Mouse (Mus musculus): ENCODE data around the gene Pabpc1l. TPM values are rescaled to one million over a fixed set of nuclear protein-coding genes. Genes with fewer than 3 reads are reported as not detected.

Gene Pabpc1l
- total RNA-seq, 2 experiments from 2014 or later: 0.69 to 1.7 TPM

DNA sequence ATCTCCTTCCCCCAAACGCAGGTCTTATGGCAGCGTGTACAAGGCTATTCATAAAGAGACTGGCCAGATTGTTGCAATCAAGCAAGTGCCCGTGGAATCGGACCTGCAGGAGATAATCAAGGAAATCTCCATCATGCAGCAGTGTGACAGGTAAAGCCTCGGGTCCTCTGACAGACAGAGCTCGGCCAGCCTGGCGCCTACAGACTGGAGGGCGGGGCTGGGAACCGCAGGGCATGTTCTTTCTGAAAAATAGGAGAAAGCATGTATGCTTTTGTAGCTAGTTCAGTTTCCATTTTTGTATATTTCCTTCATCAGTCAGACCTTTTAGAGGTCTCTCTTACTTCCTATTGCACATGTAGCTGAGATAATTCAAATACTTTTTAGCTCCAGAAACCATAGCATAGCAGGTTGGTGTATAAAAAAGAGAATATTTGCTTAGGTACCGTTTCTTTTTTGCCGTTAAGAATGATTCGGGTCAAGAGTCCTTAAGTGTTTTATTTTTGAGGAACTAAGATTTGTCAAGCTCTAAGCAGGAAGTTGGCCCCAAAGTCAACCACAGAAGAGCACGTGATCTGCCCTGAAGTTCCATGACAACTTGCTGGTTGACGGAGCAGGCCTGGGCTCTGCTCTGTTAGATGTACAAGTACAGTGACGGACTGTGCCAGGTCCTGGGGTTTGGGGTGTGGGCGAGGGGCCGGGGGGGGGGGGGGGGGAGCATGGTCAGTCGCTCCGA, 58.5 kb downstream of the Pabpc1l start:
- no peak for DNase-seq (ENCODE audit: low spot score in 2 of 2)

- no peak for DNase-seq (ENCODE audit: low spot score in 2 of 2)
These were observed 59.1 kb downstream of the Pabpc1l start for GRCm38 (mm10) chr2:164084342-164084700.

GRCm38 (mm10) chr2:164087416-164088017, 62.3 kb downstream of the Pabpc1l start:
- no peak for DNase-seq (ENCODE audit: low spot score in 2 of 2)

DNA sequence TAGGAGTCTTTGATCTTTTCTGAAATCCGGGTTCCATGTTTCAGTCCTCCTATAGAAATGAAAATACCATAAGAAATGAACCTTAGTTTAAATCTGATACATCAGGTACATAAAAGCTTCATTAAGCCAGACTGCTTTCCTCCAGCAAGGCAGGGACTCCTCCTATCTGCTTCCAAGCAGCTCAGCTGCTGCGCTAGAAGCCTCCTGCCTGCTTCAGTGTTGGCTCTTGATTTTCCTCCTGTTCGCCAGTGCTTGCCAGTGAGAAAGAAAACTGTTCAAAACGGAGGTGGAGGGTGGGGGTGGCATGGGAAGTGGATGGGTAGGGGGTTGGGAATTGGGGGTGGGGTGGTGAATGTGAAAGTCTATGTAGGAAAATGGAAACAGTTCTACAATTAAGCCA, 64.3 kb downstream of the Pabpc1l start:
- peak in 1 of 2 experiments; percentile 42 for DNase-seq (ENCODE audit: low spot score in 2 of 2)

DNA sequence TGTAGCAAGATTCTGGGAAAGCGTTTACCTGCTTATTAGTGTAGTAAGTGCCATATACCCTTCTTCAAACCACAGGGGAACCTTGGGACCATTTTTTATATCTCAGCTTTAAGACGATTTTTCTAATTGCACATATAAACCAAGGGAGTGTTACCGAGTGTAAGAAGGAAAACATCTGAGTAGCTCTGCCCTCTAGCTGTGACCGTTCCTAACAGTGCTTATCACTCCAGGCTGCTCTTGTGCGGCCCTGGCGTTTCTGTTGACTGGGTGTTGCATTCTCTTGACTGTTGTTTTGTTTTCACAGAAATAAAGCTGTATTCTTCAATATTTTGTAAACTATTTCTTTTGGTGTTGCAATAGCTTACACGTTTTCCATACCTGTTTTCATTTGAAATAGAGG, 68.9 kb downstream of the Pabpc1l start:
- no peak for DNase-seq (ENCODE audit: low spot score in 2 of 2)

DNA sequence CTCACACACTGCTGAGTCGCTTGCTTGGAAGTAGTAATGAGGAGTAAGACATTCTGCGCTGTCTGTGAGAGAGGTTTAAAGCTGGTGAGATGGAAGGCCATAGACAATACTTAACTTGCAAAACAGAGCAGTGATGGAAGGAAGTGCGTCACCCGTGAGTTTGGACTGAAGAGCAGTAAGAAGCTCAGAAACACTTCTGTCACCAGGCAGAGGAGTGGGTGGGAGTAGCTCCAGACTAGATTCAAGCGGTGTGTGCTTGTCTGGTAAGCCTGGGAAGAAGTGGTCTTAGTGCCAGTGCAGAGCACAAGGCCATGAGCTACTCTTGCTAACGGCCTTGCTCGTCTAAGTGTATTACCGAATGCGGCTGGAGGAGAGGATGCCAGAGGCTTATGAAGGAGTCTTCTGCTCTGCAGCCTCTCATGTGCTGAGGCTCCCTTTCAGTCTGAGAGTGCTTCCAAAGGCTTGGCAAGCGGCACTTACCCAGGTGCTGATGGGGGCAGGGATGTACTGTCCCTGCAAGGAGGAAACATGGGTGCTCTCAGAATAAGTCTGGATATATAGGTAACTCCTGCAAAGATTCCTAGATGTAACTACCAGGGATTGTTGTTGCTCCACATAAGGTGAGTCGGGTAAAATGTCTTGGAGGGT, 73.5 kb downstream of the Pabpc1l start:
- DNase-seq (ENCODE audit: low spot score in 2 of 2): no peak

Other genes with a start within 250 kb of the Pabpc1l start
- gene Ccn5, start 204.6 kb upstream of the Pabpc1l start, total RNA-seq (2021): not detected
- gene Kcnk15, start 171.8 kb upstream of the Pabpc1l start, total RNA-seq (2021): under 1 TPM in 1 of 2 experiments, not detected in 1; 0.23 TPM
- gene Rims4, start 106.8 kb upstream of the Pabpc1l start, total RNA-seq (2021): 10 to 100 TPM; 48.6 to 52.9 TPM
- gene Ywhab, start 30.5 kb upstream of the Pabpc1l start, total RNA-seq (2021): 100 to 1,000 TPM; 573 to 578 TPM
- 10 to 100 TPM; 41.5 to 43.0 TPM for gene Stk4, start 44.9 kb downstream of the Pabpc1l start, total RNA-seq (2021)
- 10 to 100 TPM; 55.3 to 58.4 TPM for gene Tomm34, start 45.7 kb downstream of the Pabpc1l start, total RNA-seq (2021)
- 1 to 10 TPM; 5.9 to 6.4 TPM for gene Kcns1, start 145.7 kb downstream of the Pabpc1l start, total RNA-seq (2021)
- gene Wfdc5, start 157.3 kb downstream of the Pabpc1l start, total RNA-seq (2021): not detected
- not detected for gene Wfdc12, start 165.2 kb downstream of the Pabpc1l start, total RNA-seq (2021)
- not detected for gene Wfdc15a, start 174.7 kb downstream of the Pabpc1l start, total RNA-seq (2021)
- gene Wfdc15b, start 196.2 kb downstream of the Pabpc1l start, total RNA-seq (2021): not detected
- gene Svs2, start 213.0 kb downstream of the Pabpc1l start, total RNA-seq (2021): not detected
- gene Svs3b, start 231.2 kb downstream of the Pabpc1l start, total RNA-seq (2021): not detected

All from layer of hippocampus, postnatal 14 days (tissue).